Mouse (Mus musculus) liver, embryonic 14 days (tissue): ENCODE data around the gene Tmem44. TPM values are rescaled to one million over a fixed set of nuclear protein-coding genes. Genes with fewer than 3 reads are reported as not detected.

ENCODE experiments used
- polyA plus RNA-seq: library from polyadenylated mRNA; depleted of rRNA; stranded (reverse); fragments of >200 nt; gene quantifications from 2 replicates; pipeline ENCODE4 v1.2.3, GENCODE M21; 2012; rRNA removed

Gene Tmem44
- polyA plus RNA-seq, result 0.96 and 1.1 TPM in 2 replicates

GRCm38 (mm10) chr16:30550748-30551192, at the start of gene Tmem44:
TSS of gene Tmem44 (minus strand) at chr16:30550842.

DNA sequence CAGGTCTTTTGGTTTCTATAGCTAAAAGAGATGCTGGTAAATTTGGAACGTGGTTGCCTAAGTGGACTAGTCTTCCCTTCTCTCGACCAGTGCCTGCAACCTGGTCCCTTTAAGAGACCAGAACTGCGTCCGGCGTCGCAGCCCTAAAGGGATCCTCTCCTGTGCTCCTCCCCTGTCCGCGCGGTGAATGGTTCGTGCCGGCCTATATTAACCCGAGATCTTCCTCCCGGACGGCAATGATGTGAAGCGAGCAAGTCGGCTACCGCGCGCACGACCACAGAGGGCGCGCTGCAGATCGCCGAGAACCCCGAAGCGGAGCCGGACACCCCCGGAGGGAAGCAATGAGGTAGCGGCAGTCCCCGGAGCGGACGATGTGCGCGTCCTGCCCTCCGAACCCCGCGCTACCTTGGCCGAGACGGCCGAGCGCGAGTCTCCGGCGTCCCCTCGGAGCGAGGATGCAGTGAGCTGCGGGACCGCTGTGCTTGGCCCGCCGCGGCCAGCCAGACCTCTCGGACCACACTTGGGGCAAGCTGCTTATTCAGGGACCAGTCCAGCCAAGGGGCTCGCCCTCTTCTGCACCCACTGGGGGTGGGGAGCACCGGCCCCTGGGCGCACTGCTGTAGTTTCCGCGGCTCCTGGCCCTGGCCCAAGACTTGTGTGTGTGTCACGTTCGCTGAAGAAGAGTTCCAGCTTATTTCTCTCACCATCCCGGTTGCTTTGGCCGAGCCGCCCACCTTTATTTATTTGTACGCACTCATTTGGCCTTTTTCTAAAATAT, 49.0 kb upstream of the Tmem44 start, which contains the start of gene Fam43a:
Gene Fam43a, plus strand, starts transcription at position 233 of the 778 bp plus-strand sequence.

GRCm38 (mm10) chr16:30587494-30588327, 37.1 kb upstream of the Tmem44 start, which contains the start of gene Lsg1:
TSS of gene Lsg1 (minus strand) at chr16:30587592.

Other genes with a start within 250 kb of the Tmem44 start
- gene Gp5, start 240.1 kb downstream of the Tmem44 start, polyA plus RNA-seq, result 8.1 and 9.4 TPM in 2 replicates
- 15.7 and 17.3 TPM in 2 replicates for gene Atp13a3, start 144.9 kb downstream of the Tmem44 start, polyA plus RNA-seq
- 13.1 and 14.7 TPM in 2 replicates for gene Lsg1, start 36.8 kb upstream of the Tmem44 start, polyA plus RNA-seq
- 2.4 and 2.7 TPM in 2 replicates for gene Fam43a, start 48.9 kb upstream of the Tmem44 start, polyA plus RNA-seq